Mouse (Mus musculus) monocyte, adult 5-6 weeks (primary cell): Measurements from ENCODE around the gene Csf3. TPM values are rescaled to one million over a fixed set of nuclear protein-coding genes. Genes with fewer than 3 reads are reported as not detected.
A peak's percentile ranks its signal among the peaks of the same experiment; 100 is the strongest.

Experiments
- ATAC-seq: fragments of 153-309, 156-312 bp; replicated peaks from 2 replicates; pipeline ENCODE4 v1.8.0; 2017; ENCODE audit warnings: mild to moderate bottlenecking; ENCODE audit not compliant: low TSS enrichment, insufficient number of reproducible peaks, severe bottlenecking, poor library complexity, low FRiP score
- total RNA-seq: library from RNA; stranded (forward); fragments of 200-1000, 200-491, 200-594 nt; gene quantifications from 3 replicates; pipeline ENCODE4 v1.2.3, GENCODE M21; 2017

The Csf3 gene
- total RNA-seq, 1 experiment from 2014 or later, result not detected

DNA sequence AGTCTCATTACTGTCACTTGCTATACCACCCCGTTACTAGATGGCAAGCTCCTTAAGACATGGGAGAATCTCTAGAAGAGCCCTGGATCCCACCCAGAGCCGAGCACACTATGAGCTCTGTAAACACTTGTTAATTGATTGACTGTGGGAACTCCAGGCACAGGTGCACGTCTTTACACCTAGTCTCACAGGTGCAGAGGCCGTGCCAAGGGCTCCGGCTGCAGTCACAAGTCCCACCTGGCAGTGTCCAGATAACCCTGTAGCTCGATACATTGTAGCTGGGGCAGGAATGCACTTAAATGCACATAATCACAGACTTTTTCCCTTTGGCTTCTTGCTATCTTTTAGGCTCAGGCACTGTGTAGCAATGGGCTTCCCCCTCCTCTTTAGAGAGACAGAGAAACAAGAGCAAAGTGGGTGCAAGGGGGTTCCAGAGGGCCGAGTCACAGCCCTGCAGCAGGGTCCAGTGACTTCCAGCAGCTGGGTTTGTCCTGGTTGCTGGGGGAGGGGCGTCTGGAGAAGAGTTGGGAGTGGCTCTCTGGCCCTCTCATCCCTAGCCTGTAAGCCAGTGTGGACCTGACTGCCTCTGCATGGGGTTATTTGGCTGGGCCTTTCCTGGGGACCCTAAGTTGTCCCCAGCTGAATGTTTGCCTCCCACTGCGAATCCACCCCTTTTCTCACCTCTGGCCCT, 42.7 kb downstream of the Csf3 start:
- no peak for ATAC-seq

DNA sequence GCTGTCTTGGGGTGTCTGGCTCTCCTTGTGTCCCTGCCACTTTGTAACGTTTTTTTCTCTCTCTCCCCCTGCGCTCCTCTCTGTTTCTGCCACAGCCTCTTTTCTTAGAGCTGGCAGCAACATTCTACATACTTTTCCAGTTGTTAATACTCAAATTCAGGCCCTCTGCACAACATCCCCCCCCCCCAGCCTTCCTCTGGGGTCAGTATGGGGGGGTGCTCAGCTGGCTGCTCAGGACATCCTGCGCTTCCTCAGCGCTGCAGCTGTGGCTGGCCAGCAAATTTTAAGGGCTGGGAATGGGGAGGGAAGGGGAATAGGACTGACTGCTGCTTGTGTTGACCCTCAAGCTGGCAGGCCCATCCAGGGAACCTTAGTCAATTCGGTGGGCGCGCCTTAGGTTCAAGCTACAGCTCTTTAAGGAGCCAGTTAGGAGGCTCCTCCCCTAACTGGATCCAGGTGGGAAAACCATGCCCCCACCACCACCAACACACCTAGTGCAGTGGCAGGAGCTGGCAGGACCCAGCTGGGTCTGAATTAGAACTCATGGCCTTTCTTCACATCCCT, 43.5 kb downstream of the Csf3 start:
- no peak for ATAC-seq

DNA sequence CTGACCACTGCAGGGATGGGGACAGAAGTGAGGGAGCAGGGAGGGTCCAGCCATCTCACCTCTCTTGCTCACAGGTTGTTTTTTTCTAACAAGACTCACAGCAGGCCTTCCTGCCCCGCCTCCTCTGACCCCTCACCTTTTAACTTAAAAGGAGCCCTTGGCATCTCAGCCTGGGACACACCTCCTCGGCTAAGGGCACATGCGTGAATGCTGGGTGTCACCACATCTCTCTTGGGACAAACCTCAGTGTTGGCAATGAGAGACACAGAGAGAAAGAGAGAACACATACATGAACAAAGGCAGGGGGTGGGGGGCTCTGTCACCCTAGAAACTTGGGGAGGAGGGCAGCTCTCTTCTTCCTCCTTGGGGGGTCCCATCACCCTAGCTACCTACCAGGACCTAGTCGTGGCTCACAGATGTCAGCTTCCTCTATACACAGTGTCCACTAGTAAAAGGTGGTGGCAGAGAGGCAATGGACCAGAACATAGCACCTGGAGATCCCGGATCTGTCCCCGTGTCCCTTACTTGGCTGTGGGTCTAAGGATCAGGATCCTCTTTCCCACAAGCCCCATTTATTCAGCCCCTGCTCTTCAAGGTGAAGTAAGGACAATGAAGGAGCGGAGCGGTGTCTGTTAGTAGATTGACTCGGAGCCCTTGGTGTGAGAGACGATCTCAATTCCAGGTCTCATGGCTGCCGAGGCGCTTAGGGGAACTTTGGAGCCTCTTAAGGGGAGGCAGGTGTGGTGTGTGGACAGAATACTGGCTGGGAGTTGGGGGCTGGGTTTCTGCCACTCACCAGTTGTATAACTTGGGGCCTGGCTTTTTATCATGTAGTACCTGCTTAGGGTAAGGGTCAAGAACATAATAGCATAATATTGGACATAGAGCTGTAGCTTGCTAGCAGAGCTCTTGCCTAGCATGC, 45.1 kb downstream of the Csf3 start:
- ATAC-seq, result no peak

DNA sequence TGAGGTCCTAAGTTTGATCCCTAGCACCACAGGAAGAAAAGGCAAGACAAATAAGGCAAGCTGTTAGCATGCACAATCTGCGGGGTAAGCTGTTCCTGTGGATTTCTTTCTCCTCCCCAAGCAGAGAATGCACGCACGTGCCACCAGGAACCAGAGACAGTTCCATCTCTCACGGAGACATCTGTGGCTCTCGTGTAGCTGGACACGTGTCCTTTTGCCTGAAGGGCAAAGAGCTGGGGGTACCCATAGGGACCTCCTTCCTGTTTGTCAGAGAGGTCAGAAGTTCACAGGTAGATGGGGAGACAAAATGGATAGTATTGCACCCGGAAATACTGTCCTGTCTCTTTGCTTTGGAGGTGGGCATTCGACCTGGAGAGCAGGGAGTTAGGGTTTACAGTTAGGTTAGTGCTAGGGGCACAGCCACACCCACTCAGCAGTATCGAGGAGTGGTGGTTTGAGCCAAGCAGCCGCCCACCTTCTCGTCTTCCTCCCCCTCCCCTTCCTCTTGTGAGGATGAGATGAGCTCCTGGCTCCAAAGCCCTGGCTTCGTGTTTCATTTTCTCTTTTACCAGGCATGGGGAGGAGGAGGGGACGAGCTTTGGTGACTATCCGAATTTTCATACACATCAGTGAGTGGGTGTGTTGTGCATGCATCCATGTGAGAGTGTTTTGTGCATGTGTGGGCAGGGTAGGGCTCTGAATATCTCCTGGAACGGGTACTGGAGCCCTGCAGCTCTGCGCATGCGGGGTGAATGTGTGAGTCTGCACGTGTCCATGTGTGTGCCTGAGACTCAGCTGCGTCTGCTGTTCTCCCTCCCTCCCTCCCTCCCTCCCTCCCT, 46.0 kb downstream of the Csf3 start:
- ATAC-seq, result peak; percentile 37; the same call in 1 of the 2 replicates

DNA sequence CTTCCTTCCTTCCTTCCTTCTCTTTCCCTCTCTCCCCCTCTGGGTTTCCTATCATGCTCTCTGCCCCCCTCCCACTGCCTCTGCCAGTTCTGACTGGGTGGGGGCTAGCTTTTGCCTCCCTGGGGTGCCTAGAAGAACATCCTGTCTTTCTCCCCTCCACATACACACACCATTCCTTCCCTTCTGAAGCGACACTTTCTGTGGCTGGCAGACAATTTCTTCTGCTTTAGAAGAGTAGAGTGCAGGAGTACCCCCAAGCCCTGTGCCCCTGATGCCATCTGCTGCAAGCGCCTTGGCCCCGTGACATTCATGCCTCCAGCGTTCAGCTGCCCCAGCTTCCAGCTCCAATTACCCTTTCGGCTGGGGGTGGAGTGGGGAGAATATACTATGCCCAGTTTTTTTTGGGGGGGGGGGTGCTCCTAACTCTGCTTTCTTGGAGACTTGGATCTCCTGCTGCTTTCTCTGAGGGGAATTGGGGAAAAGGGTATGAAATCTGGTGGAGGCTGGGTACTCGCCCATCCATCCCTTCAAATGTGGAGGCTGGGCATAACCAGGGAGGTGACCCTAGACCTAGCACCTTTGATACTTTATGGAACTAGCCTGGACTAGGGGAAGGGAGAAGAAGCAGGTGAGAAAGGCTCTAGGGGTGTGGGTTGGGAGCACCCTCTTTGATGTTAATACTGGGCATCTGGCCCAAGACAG, 46.9 kb downstream of the Csf3 start:
- ATAC-seq, result no peak

DNA sequence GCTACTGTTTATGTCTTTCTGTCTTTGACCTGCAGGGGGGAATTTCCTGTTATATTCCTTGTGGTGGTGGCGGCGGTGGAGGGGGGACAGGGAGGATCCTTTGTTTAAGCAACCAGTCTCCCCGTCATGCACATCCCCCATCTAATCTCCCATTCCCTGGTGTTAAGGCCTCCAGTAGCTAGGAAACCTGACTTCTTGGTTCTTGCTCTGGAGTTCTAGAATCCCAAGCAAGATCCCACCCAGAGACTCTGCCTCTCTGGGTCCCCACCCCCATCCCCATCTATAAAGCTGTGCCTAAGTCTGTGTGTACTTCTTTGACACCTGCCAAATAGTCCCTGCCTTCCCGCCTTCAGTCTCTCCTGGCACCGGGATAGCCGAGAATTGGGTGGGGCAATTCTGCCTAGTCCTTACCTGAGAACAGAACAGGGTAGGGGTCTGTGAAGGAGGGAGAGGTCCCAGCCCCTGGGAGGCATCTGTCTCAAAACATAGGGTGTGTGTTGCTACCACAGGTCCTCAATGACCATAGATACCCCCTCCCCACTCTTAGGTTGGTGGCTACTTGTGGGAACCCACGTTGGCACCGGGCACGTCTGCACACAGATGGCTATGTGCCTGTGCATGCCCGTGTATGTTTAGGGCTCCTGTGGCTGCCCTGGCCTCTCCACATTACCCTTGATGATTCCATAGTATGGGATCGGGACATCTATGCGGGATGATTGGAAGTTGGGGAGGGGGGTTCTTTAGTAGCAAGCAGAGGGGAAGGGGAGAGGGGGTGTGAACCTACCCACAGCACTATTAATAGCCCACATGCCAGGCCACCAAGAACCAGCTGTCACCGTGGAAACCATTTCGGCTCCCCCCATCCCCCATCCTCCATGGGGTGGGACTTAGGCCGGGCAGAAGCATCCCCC, 47.7 kb downstream of the Csf3 start:
- ATAC-seq, result no peak

DNA sequence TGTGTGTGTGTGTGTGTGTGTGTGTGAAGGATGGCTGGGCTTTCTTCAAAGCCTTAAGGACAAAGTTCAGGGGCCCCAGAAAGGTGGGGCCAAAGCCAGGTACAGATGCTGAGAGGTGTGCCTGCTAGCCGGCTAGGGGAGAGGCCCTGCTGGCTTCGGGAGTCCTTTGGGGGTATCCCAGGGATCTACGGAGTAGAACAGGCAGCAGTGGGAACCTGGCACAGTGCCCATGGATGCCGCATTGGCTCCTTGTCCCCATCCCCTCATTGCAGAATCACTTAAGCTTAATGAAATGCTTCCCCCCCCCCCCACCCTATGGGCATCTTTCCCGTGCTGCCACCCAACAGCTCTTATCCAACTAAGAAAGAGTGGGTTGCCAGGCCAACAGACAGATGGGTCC, 48.7 kb downstream of the Csf3 start:
- no peak for ATAC-seq

DNA sequence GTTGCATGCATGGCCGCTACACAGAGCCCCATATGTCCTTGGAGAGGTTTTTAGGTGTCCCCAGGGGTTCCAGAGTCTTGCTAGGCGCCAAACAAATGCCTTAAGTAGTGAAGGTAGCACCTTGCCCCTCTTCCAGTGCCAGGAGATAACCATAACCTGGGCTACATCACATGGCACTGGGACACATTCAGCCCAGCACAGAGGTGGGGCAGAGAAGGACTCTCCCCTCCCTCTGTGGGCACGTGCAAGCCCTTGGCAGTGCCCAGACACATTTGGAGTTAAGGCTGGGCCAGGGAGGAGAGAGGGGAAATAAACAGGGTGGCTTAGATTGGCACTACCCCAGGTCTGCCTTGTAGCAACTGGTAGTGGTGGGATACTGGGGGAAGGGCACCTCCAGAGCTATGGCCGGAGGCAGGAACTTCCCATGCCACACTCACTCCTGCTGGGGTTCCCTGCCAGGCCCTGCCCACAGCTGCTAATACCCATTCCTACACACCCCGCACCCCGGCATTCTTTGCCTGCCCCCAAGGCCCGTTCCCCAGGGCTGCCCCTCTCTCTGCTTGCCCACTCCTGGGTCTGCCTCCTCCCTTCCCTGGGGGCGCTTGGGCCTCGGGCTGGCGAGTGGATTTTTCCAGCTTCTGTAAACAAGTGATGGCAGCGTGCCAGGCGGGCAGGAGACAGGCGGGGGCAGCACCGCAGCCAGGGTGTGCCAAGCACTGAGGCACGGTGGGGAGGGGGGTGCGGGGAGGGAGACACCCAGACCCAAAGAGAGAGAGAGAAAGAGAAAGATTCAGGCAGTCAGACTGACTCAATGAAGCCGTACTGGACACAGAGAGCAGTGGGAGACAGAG, 49.5 kb downstream of the Csf3 start:
- ATAC-seq, result no peak

DNA sequence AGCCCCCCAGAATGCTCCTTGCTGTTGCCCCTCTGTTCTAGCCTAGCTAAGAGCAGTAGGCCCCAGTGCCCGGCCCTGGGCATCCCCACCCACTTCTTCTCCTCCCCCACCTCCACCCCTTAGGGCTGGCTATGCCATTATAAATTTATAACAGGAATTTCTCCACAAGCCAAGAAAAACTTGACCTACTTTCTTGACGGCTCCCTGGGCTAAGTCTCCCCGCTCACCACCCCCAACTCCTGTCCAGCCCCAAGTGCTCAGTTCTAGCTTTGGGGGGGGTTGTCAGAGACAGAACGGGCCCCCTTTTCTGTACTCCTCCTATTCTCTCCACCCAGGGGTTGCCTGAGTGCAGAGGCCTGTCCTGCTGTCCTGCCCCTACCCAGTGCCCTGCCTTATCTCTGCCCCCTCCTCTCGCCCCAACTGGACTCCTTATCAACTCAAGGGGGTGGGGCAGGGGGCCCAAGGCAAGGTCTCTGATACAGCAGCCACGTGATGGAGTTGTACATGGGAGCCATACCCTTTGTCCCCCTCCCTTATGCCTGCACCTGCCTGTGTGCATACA, 50.2 kb downstream of the Csf3 start:
- no peak for ATAC-seq

DNA sequence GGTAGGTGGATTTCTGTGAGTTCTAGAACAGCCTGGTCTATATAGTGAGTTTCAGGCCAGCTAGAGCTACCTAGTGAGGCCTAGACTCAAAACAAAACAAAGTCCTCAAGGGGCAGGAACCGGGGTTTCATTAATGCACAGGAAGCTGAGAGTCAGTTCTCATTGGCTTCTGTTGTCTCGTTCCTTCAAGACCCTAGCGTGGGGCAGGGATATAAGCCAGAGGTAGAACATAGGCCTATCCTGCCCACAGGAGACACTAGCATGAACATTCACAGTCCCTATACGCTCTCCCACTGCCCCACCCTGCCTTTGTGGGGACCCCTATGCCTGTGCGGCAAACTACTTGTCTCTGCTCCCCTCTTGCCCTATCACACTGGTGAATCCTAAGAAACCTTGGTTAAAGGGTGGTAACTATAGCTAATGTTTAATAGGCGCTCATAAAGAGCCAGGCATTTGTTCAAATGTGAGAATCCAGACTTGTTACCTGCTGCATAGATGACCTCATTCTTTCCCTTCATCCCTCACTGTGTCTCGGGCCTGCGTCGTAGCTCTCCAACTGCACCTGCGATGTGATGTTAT, 51.6 kb downstream of the Csf3 start:
- ATAC-seq, result no peak

Other genes with a start within 250 kb of the Csf3 start
- gene Ikzf3, start 155.2 kb upstream of the Csf3 start, total RNA-seq, result 82.2 to 248 TPM (median 102 TPM) in 3 replicates
- gene Zpbp2, start 150.2 kb upstream of the Csf3 start, total RNA-seq, result 1.0 to 3.5 TPM (median 2.2 TPM) in 3 replicates
- gene Ormdl3, start 113.9 kb upstream of the Csf3 start, total RNA-seq, result 10.6 to 34.4 TPM (median 16.6 TPM) in 3 replicates
- gene Lrrc3c, start 103.0 kb upstream of the Csf3 start, total RNA-seq, result not detected in 3 replicates
- gene Gm12355, start 75.6 kb upstream of the Csf3 start, total RNA-seq, result 0.43 to 1.6 TPM in 2 of 3 replicates, not detected in the other
- gene Gsdma3, start 74.9 kb upstream of the Csf3 start, total RNA-seq, result not detected in 3 replicates
- gene Gsdma2, start 54.5 kb upstream of the Csf3 start, total RNA-seq, result not detected in 3 replicates
- gene Gsdma, start 36.9 kb upstream of the Csf3 start, total RNA-seq, result not detected in 3 replicates
- 37.4 to 50.9 TPM (median 37.8 TPM) in 3 replicates for gene Psmd3, start 18.7 kb upstream of the Csf3 start, total RNA-seq
- gene Med24, start 28.2 kb downstream of the Csf3 start, total RNA-seq, result 10.9 to 25.7 TPM (median 22.4 TPM) in 3 replicates
- gene Thra, start 39.4 kb downstream of the Csf3 start, total RNA-seq, result 3.4 to 5.4 TPM (median 4.3 TPM) in 3 replicates
- gene Nr1d1, start 74.1 kb downstream of the Csf3 start, total RNA-seq, result 0.68 to 4.7 TPM (median 1.9 TPM) in 3 replicates
- 108 to 125 TPM (median 112 TPM) in 3 replicates for gene Msl1, start 94.3 kb downstream of the Csf3 start, total RNA-seq
- 47.5 to 51.5 TPM (median 49.5 TPM) in 3 replicates for gene Casc3, start 103.6 kb downstream of the Csf3 start, total RNA-seq
- not detected in 3 replicates for gene Rapgefl1, start 135.5 kb downstream of the Csf3 start, total RNA-seq
- 5.3 to 13.1 TPM (median 7.1 TPM) in 3 replicates for gene Wipf2, start 162.4 kb downstream of the Csf3 start, total RNA-seq
- 0.67 to 1.7 TPM (median 0.75 TPM) in 3 replicates for gene Cdc6, start 206.5 kb downstream of the Csf3 start, total RNA-seq
- 61.0 to 76.9 TPM (median 62.9 TPM) in 3 replicates for gene Rara, start 226.6 kb downstream of the Csf3 start, total RNA-seq